Mouse (Mus musculus) E14TG2a.4 (cell line): ENCODE data around the gene Ccdc194.
"Not testable (repeated sequence)": the region's sequence is repeated elsewhere in the genome, so short reads cannot be mapped to it uniquely, and the experiment has no call there.

Experiments
- H3K27me3 ChIP-seq: 2 replicates; pipeline ENCODE4 v1.6.1; 2014; ENCODE audit warnings: low read length, control low read depth; ENCODE audit not compliant: insufficient read depth
- H3K36me3 ChIP-seq: 2 replicates; pipeline ENCODE4 v1.6.1; 2014; ENCODE audit warnings: low read length, control low read depth; ENCODE audit not compliant: insufficient read depth
- H3K4me1 ChIP-seq: replicated peaks from 2 replicates; pipeline ENCODE4 v1.6.1; 2014; ENCODE audit warnings: low read depth, low read length, control low read depth
- H3K4me3 ChIP-seq: replicated peaks from 2 replicates; pipeline ENCODE4 v1.5.1; 2014; ENCODE audit warnings: mild to moderate bottlenecking, low read length
- H3K9me3 ChIP-seq: 2 replicates; pipeline ENCODE4 v1.6.1; 2014; ENCODE audit warnings: low read length, control low read depth
- CTCF ChIP-seq: conservative IDR thresholded peaks from 2 replicates; pipeline ENCODE4 v1.5.1; 2014; ENCODE audit warnings: low read length
- NANOG ChIP-seq: IDR thresholded peaks from 2 replicates; pipeline ENCODE4 v1.6.1; 2014; ENCODE audit warnings: borderline replicate concordance, low read length, mixed read lengths
- POU5F1 ChIP-seq: IDR thresholded peaks from 2 replicates; pipeline ENCODE4 v1.6.1; 2014; ENCODE audit warnings: low read length, borderline replicate concordance

Gene Ccdc194

DNA sequence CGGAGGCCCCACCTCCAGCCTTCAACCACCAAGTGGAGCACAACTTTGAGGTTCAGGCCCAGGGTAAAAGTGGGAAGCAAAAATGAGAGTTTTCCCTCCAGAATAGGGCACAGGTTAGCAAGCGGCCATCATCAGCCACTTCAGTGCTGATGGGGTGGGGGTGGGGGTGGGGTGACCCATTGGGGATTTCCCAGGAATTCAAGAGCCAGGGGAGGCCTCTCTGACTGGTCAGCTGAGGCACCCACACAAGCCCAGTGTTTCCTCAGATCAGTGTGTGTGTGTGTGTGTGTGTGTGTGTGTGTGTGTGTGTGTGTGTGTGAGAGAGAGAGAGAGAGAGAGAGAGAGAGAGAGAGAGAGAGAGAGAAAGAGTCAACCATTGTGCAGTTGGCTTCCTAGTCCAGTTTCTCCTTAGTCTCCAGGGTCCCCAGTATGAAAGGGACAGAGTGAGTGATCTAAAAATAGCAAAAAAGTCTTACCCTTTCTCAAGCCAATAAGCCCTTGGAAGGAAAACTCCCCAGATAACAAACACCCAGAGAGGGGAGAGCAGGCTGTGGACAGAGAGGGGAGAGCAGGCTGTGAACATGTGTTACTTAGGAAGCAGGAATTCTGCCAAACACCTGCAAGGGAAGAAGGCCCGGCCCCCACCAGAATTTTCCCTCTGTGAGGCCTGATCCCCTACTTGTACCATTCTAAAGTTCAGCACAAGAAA, 1.8 kb upstream of the Ccdc194 start:
- Histone ChIP-seq H3K36me3 (no peaks in the 10 kb centered on the region), H3K9me3 (no peaks in the 10 kb centered on the region)

DNA sequence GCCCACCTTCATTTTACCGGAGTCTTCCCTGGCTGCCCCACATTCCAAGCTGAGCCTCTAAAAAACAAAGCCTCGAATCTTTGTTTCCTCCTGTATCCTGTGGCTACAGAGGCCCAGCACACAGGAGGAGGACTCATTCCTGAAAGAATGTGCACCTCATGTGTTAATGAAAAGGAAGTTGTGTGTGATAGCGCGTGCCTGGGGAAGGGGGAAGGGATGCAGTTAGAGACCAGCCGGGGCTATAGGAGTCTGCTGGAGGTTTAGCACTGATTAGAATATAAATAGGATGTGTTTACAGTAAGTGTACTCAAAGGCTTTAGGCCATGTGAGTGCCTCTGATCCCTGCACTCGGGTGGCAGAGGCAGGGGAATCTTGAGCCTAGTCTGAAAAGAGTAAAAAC, 761 bp upstream of the Ccdc194 start:
- peak; percentile 77 for TF ChIP-seq NANOG
- TF ChIP-seq CTCF = no peak
- TF ChIP-seq POU5F1 = no peak
- peaks cover 61% of the 10 kb centered on the region for H3K27me3 ChIP-seq
- no peaks in the 10 kb centered on the region for H3K9me3 ChIP-seq
- H3K4me3 ChIP-seq = peak overlapping the region; percentile 68; the same call in 1 of the 2 replicates
- H3K36me3 ChIP-seq = no peaks in the 10 kb centered on the region
- peaks cover 78% of the 10 kb centered on the region for H3K4me1 ChIP-seq

More for the DNA sequence above, 1.8 kb upstream of the Ccdc194 start:
- no peak for TF ChIP-seq NANOG
- TF ChIP-seq POU5F1 = no peak
- no peak for TF ChIP-seq CTCF
- H3K27me3 ChIP-seq = peaks cover 55% of the 10 kb centered on the region
- peaks cover 72% of the 10 kb centered on the region for H3K4me1 ChIP-seq
- no peak overlapping the region for H3K4me3 ChIP-seq

DNA sequence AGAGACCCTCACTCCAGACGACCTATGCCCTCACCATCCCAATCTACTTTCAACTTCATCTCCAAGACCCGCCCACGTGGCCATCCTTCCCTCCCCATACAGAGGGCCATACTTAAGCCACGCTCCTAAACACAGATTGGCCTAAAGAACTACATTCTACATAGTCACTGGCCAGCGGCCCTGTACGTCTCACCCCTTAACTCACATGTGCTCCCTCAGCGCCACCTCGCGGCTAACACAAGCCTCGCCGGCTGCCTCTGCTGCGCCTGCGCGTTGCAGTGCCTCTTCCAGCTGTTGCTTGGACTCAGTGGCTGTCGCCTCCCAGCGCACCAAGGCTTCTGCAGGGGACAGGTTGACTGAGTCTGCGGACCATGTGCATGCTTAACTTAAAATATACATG, 3.9 kb downstream of the Ccdc194 start:
- H3K36me3 ChIP-seq = no peaks in the 10 kb centered on the region
- peaks cover 63% of the 10 kb centered on the region for H3K27me3 ChIP-seq
- H3K4me3 ChIP-seq = peak overlapping the region; percentile 43
- peaks cover 5% of the 10 kb centered on the region for H3K9me3 ChIP-seq
- H3K4me1 ChIP-seq = peaks cover 68% of the 10 kb centered on the region
- TF ChIP-seq CTCF = peak; percentile 56
- no peak for TF ChIP-seq POU5F1
- no peak for TF ChIP-seq NANOG

DNA sequence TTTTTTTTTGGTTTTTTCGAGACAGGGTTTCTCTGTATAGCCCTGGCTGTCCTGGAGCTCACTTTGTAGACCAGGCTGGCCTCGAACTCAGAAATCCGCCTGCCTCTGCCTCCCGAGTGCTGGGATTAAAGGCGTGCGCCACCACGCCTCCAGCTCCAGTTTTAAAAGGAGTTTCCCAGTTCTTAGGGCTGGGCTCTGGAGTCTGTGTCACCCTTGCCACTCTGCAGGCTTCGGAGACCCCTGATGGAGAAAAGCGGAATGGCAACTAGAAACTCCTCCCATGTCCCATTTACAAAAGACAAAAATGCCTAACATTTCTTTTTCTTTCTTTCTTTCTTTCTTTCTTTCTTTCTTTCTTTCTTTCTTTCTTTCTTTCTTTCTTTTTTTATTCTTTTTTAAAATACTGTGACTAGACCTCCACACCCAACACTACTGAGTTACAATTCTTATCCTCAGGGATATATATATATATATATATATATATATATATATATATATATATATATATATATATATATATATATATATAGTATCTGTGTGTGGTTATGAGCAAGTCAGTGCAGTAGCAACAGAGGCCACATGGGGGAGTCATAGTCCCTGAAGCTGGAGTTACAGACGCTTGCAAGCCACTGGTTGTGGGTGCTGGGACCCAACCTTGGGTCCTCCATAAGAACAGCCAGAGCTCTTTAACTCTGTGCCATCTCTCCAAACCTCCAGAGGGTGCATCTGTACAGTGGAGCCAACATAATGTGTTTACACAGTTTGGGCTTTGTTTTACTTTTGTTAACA, 6.3 kb downstream of the Ccdc194 start:
- not testable (repeated sequence) for H3K36me3 ChIP-seq, H3K4me3 ChIP-seq, H3K9me3 ChIP-seq
- H3K27me3 ChIP-seq = peaks cover 49% of the 10 kb centered on the region
- peaks cover 51% of the 10 kb centered on the region for H3K4me1 ChIP-seq
- TF ChIP-seq CTCF = peak; percentile 27; the same call in 1 of the 2 replicates

DNA sequence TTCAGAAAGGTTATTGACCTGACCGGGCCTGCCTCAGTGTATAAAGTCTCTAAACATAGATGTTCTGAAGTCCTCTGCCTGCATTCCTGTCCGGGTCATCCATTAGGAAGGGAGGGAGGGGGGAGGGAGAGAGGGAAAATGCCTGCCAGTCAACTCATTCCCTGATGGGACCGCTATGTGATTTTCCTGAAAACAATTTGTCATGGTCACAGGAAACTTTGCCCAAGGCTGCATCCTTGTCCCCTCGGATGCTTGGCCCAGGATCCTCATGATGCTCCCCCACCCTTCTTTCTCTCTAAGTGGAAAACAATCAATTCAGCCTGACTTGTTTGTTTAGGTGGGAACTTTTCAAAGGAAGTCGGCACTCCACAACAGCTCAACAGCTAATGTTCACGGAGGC, 8.7 kb downstream of the Ccdc194 start:
- Histone ChIP-seq H3K27me3 (peaks cover 36% of the 10 kb centered on the region), H3K4me1 (peaks cover 40% of the 10 kb centered on the region), H3K4me3 (no peak overlapping the region), H3K36me3 (no peaks in the 10 kb centered on the region), H3K9me3 (peaks cover 5% of the 10 kb centered on the region)
- TF ChIP-seq CTCF (no peak), NANOG (no peak), POU5F1 (no peak)

DNA sequence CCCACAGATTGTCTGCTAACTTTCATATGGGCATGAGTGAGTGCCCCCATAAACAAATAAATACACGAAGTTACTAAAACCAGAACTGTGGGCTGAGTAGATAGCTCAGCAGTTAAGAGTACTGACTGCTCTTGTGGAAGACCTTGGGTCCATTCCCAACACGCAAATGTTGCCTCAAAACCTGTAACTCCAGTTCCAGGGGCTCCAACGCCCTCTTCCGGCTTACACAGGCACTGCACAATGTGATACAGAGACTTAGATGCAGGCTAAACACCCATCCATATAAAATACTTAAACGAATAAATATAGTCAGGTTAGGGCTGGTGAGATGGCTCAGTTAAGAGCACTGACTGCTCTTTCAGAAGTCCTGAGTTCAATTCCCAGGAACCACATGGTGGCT, 10.5 kb downstream of the Ccdc194 start:
- H3K27me3 ChIP-seq = peaks cover 39% of the 10 kb centered on the region

DNA sequence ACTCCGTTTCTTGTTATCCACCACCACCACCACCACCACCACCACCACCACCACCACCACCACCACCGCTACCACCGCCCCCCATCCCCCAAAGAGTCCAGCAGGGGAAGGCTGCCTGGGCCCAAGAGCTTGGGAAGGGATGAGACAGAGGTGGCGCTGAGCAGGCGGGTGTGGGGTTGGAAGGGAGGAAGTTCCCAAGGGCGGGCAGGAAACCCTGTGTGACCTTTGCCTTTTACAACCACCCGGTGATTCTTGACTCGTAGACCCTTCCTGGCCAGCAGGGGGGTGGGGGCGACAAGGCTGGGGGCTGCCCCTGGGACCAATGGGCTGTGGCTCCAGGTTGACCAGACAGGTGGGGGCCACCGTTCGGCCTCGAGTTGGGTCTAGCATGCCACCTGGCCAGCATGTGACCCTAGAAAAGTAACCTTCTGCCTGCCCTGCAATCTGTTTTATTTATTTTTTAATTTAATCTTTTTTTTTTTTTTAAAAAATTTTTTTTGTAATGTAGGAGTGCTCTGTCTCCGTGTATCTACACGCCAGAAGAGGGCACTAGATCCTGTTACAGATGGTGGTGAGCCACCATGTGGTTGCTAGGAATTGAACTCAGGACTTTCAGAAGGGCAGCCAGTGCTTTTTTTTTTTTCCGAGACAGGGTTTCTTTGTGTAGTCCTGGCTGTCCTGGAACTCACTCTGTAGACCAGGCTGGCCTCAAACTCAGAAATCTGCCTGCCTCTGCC, 12.3 kb downstream of the Ccdc194 start:
- no peaks in the 10 kb centered on the region for H3K9me3 ChIP-seq
- H3K4me3 ChIP-seq = no peak overlapping the region
- peaks cover 51% of the 10 kb centered on the region for H3K27me3 ChIP-seq
- no peak for TF ChIP-seq NANOG
- no peak for TF ChIP-seq CTCF
- no peak for TF ChIP-seq POU5F1
- no peaks in the 10 kb centered on the region for H3K36me3 ChIP-seq
- peaks cover 48% of the 10 kb centered on the region for H3K4me1 ChIP-seq

More for the DNA sequence above, 10.5 kb downstream of the Ccdc194 start:
- no peaks in the 10 kb centered on the region for H3K36me3 ChIP-seq
- H3K9me3 ChIP-seq = peaks cover 5% of the 10 kb centered on the region
- H3K4me3 ChIP-seq = no peak overlapping the region
- H3K4me1 ChIP-seq = peaks cover 39% of the 10 kb centered on the region
- TF ChIP-seq NANOG (no peak), CTCF (peak; percentile 65)

DNA sequence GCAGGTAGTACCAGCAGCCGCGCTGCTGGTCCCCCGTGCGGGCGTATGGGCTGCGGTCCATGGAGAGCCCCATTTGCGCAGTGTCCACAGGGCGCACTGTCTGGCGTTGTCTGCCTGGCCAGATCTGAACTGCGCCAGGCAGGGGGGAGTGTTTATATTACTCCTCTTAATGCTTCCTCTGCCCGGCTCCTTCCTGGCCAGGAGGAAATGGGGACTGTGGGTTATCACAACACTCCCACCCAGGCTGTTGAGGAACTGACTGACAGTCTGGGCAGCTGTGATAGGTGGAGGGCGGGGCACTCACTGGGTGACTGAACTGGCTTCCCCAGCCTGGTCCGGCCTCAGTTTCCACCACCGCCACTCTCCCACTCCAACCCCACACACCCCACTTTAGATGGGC, 13.9 kb downstream of the Ccdc194 start, which contains the start of gene Plvap:
Plvap (minus strand) TSS at position 109 of the 400 bp plus-strand sequence.
- TF ChIP-seq CTCF (no peak), POU5F1 (no peak), NANOG (no peak)
- peaks cover 46% of the 10 kb centered on the region for H3K4me1 ChIP-seq

More for the DNA sequence above, 13.9 kb downstream of the Ccdc194 start, which contains the start of gene Plvap:
- Histone ChIP-seq H3K9me3 (no peaks in the 10 kb centered on the region), H3K27me3 (peaks cover 61% of the 10 kb centered on the region), H3K4me3 (peak within 1 kb of the TSS; percentile 70), H3K36me3 (no peaks in the 10 kb centered on the region)
